Mouse (Mus musculus) cortical plate, adult 2 months (tissue): ENCODE data around the gene Hectd1.

Source experiments
- CTCF ChIP-seq: fragments of 200-500 bp; IDR thresholded peaks from 2 replicates; pipeline ENCODE4 v1.5.1; 2011; ENCODE audit warnings: mild to moderate bottlenecking, control low read depth, low read length; ENCODE audit not compliant: insufficient read depth; ENCODE audit errors: extremely low read depth
- POLR2A ChIP-seq: fragments of 200-500 bp; IDR thresholded peaks from 2 replicates; pipeline ENCODE4 v1.6.1; 2011; ENCODE audit warnings: mild to moderate bottlenecking, low read length, control low read depth; ENCODE audit not compliant: insufficient read depth; ENCODE audit errors: extremely low read depth

GRCm38 (mm10) chr12:51835219-51835618 is 5.9 kb upstream of the Hectd1 start:
- TF ChIP-seq CTCF (no peak), POLR2A (no peak)
